Mouse (Mus musculus) hindbrain, embryonic 10.5 days (tissue): ENCODE results near the gene Arid3b. TPM values are rescaled to one million over a fixed set of nuclear protein-coding genes. Genes with fewer than 3 reads are reported as not detected.
"Not testable (repeated sequence)": the region's sequence is repeated elsewhere in the genome, so short reads cannot be mapped to it uniquely, and the experiment has no call there.

ENCODE experiments used
- DNase-seq: peaks from one replicate; pipeline ENCODE4 v3.0.0-alpha.2; 2017; ENCODE audit warnings: low spot score
- H3K27ac ChIP-seq: fragments of 300-500 bp; sonication (generic); 2 replicates; pipeline ENCODE4 v1.5.1; 2016; ENCODE audit warnings: mild to moderate bottlenecking, moderate library complexity
- H3K27me3 ChIP-seq: fragments of 300-500 bp; sonication (generic); 2 replicates; pipeline ENCODE4 v1.6.1; 2016; ENCODE audit warnings: mild to moderate bottlenecking; ENCODE audit not compliant: poor library complexity, insufficient read depth, severe bottlenecking
- H3K36me3 ChIP-seq: fragments of 300-500 bp; sonication (generic); 2 replicates; pipeline ENCODE4 v1.6.1; 2016; ENCODE audit warnings: mild to moderate bottlenecking, moderate library complexity
- H3K4me1 ChIP-seq: fragments of 300-500 bp; sonication (generic); replicated peaks from 2 replicates; pipeline ENCODE4 v1.6.1; 2016; ENCODE audit warnings: mild to moderate bottlenecking
- H3K4me3 ChIP-seq: fragments of 300-500 bp; sonication (generic); 2 replicates; pipeline ENCODE4 v1.5.1; 2016; ENCODE audit warnings: mild to moderate bottlenecking, moderate library complexity
- H3K9me3 ChIP-seq: fragments of 300-500 bp; sonication (generic); 2 replicates; pipeline ENCODE4 v1.6.1; 2016; ENCODE audit warnings: mild to moderate bottlenecking, moderate library complexity
- WGBS: fragments of 180-500 bp; shearing (Covaris S2); methylation state at CpG from one replicate; pipeline ENCODE4 v1.1.7; 2016; 5-methylcytosine and 5-hydroxymethylcytosine counted together
- polyA plus RNA-seq: library from polyadenylated mRNA; unstranded; fragments of >200 nt; fragmentation: Nextera tagmentation; extraction: Ambion mirVana; gene quantifications from 2 replicates; pipeline ENCODE4 v1.2.1, GENCODE M21; 2016

Gene Arid3b
- polyA plus RNA-seq = 42.7 and 57.7 TPM in 2 replicates

DNA sequence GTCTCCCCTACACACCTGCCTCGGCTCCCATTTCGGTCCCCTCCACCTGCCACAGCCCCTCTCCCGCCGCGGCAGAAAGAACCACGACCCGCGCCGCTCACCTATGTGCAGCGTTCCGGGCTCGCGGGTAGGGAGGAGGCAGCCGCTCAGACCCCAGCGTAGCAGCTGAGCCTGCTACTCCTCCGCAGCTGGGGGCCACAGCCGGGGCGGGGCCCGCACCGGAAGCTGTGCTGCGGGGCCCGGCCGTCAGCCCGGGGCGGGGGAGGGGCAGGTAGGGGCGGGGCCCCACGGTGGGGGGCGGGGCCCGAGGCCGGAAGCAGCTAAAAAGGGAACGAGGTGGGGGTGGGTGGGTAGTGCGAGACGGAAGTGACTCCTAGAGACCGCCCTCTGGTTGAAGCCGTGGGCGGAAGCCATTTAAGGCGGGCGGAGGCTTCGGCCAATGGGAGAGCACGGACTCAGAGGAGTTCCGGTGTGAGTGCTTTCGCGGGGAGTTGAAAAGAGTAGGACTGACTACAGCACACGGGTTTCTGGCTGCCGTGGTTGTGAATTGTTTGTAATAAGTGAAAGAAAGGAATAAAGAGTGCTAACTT lies at the start of gene Arid3b:
TSS of gene Arid3b (minus strand) at position 213 of the 590 bp plus-strand sequence.
- DNase-seq = peak; percentile 96
- Histone ChIP-seq H3K27me3 (no peaks in the 10 kb centered on the region), H3K4me1 (peaks cover 48% of the 10 kb centered on the region), H3K27ac (peak within 1 kb of the TSS; percentile 92), H3K9me3 (no peaks in the 10 kb centered on the region), H3K36me3 (peaks cover 14% of the 10 kb centered on the region), H3K4me3 (peak within 1 kb of the TSS; percentile 85)
- under 1% methylated on average over 43 of the region's 45 CpGs for WGBS

DNA sequence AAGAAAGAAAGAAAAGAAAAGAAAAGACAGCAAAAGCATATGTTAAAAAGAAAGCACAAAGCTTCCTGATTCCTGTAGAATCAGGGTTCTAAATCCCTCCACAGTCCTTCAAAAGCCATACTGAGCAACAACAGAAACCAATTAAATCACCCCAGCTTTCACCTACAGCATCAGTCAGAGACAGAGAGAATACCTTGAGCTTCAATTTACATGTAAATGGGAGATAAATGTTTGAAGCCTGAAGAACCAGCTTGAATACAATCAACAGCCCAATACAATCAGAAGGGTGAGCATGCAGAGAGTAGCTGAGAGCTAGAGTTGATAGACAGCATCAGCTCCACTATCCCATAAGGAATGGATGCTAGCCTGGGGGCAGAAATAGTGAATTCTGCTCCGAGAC lies 46.8 kb upstream of the Arid3b start:
- Histone ChIP-seq H3K27me3 (no peaks in the 10 kb centered on the region), H3K9me3 (no peaks in the 10 kb centered on the region), H3K27ac (no peak overlapping the region), H3K4me3 (no peak overlapping the region), H3K4me1 (0 out of 2 replicates have a peak, but pooled peaks cover 2% of the 10 kb centered on the region), H3K36me3 (no peaks in the 10 kb centered on the region)
- WGBS = 69% methylated on average over 1 of the region's 1 CpGs
- DNase-seq = no peak

DNA sequence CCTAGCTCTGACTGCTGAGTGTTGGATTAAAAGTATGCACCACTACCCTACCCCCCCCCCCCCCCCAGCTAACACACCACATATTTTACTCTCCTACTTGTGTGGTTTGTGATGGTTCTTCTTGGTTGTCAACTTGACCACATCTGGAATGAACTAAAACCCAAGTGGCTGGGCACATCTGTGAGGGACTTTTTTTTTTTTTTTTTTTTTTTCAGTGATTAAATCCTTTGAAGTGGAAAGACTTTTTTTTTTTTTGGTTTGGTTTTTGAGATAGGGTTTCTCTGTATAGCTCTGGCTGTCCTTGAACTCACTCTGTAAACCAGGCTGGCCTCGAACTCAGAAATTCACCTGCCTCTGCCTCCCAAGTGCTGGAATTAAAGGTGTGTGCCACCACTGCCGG lies 45.2 kb upstream of the Arid3b start:
- not testable (repeated sequence) for H3K4me3 ChIP-seq, H3K36me3 ChIP-seq, DNase-seq, H3K4me1 ChIP-seq, H3K9me3 ChIP-seq, H3K27me3 ChIP-seq, H3K27ac ChIP-seq
- WGBS = 92% methylated on average over 2 of the region's 2 CpGs

DNA sequence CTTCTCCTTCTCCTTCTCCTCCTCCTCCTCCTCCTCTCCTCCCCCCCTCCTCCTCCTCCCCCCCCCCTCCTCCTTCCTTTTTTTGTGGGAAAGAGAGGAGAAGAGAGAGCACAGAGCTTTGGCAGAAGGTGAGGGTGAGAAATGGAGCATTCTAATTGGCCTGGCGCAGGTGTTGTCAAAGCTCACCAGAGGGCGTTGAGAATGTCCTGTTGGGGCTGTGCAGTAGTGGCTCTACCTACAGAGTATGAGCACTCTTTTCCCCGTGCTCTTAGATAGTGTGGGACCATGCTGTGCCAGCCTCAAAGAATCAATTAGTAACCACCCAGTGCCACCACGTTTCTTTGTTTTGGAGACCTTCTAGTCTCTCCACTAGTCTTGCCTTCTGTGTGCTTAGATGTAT lies 43.7 kb upstream of the Arid3b start:
- H3K36me3 ChIP-seq = no peaks in the 10 kb centered on the region
- WGBS = 20% methylated on average over 4 of the region's 4 CpGs
- 0 out of 2 replicates have a peak, but pooled peaks cover 2% of the 10 kb centered on the region for H3K4me1 ChIP-seq
- DNase-seq = no peak
- no peak overlapping the region for H3K27ac ChIP-seq
- no peak overlapping the region for H3K4me3 ChIP-seq
- no peaks in the 10 kb centered on the region for H3K9me3 ChIP-seq
- H3K27me3 ChIP-seq = no peaks in the 10 kb centered on the region

DNA sequence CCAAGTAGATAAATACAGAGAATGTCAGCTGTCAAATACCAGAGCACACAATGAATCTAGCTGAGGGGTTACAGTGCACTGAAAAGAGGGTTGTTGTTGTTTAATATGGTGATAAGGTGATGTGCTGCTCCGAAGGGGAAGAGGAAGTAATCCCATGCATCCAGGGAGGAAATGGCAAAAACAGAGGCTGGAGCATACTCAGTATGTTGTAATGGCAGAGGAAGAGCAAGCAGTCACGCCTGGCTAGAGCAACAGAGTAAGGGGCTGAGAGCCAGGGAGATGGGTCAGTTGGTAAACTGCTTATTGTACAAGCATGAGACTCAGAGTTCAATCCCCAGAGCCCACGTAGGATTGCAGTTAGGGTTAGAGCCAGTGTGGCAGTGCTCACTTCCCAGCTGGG lies 42.6 kb upstream of the Arid3b start:
- H3K4me1 ChIP-seq = 0 out of 2 replicates have a peak, but pooled peaks cover 2% of the 10 kb centered on the region
- no peak overlapping the region for H3K27ac ChIP-seq
- no peaks in the 10 kb centered on the region for H3K36me3 ChIP-seq
- DNase-seq = no peak
- no peaks in the 10 kb centered on the region for H3K27me3 ChIP-seq
- no peak overlapping the region for H3K4me3 ChIP-seq
- H3K9me3 ChIP-seq = no peaks in the 10 kb centered on the region
- WGBS = 61% methylated on average over 3 of the region's 3 CpGs

DNA sequence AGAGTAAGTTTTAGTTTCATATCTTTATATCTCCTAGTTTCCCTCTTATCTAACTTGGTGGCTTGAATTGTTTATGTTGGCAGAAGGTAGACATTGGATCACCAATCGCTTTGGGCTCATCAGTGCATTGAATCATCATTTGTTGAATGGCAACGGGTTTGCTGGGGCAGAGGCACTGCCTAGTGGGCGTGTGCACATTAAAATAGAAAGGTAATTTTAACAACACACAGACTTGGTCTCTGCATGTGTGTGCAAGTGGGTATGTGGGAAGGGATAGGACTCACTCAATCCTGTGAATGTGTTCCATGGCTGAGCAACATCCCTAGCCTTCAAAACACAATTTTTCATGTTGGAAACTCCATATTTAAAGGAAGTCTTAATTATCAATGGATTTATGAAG lies 38.4 kb upstream of the Arid3b start:
- H3K4me3 ChIP-seq = no peak overlapping the region
- 87% methylated on average over 3 of the region's 3 CpGs for WGBS

DNA sequence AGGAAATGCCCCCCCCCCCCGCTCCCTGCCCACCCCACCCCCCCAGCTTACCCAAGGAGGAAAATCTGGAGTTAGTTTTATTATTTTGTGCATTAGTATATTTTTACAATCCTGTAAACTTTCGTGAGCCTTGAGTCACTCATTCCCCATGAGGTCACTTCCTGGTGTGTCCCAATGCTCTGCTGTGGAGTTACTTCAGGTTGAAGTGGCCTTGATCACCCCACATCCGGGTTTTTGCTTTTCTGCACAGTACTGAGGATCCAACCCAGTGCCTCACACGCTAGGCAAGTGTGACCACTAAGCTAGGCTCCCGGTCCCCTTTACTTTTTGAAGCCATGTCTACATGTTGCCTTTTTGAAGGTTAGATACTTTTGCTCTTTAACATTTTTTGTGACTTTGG lies 37.5 kb upstream of the Arid3b start:
- Histone ChIP-seq H3K9me3 (no peaks in the 10 kb centered on the region), H3K27ac (no peak overlapping the region), H3K27me3 (no peaks in the 10 kb centered on the region), H3K4me3 (no peak overlapping the region), H3K36me3 (no peaks in the 10 kb centered on the region), H3K4me1 (no peaks in the 10 kb centered on the region)
- no peak for DNase-seq
- 79% methylated on average over 5 of the region's 5 CpGs for WGBS

More for the DNA sequence above, 38.4 kb upstream of the Arid3b start:
- H3K4me1 ChIP-seq = no peaks in the 10 kb centered on the region
- no peaks in the 10 kb centered on the region for H3K9me3 ChIP-seq
- no peak for DNase-seq
- H3K27ac ChIP-seq = no peak overlapping the region
- H3K27me3 ChIP-seq = no peaks in the 10 kb centered on the region
- no peaks in the 10 kb centered on the region for H3K36me3 ChIP-seq

DNA sequence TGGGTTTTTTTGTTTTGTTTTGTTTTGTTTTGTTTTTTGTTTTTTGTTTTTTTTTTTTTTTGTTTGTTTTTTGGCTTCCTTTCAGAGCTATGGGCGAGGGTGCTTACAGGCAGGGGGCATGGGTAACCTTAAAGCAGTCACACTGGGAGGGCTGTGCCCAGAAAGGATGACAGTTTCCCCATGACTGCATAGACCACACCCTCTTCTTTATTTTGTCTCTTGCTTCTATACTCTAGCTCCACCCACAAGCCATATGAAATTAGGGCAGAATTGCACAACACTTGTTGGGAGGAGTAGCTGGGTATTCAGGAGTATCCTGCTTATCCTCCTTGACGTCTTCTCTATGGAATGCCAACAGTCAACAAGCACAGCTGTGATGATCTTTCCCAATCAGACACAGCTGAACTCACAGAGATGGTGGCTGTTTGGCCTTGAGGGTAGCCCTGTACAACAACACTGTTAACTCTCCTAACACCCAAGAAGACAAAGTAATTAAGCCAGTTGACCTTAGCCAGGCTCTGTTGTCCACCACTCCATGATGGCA lies 33.8 kb upstream of the Arid3b start:
- Histone ChIP-seq H3K4me1 (no peaks in the 10 kb centered on the region), H3K9me3 (no peaks in the 10 kb centered on the region), H3K27me3 (no peaks in the 10 kb centered on the region), H3K27ac (no peak overlapping the region), H3K4me3 (no peak overlapping the region), H3K36me3 (no peaks in the 10 kb centered on the region)
- 38% methylated on average over 2 of the region's 2 CpGs for WGBS
- no peak for DNase-seq

DNA sequence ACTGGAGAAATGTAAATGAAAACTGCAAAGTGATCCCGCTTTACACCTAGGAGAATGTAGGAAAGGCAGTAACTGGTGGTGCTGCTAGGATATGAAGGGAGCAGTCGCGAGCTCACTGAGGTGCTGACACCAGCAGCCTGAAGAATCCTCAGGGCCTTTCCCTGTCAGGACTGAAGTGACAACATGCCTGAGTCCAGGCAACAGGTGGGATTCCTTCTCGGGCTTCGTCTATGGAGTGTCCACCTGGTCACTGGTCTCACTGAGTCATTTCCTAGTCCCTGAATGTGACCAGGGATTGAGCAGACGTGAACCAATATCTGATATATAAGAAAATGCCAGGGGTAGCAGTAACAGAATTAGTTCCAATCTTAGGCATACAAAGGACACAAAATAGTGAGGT lies 32.2 kb upstream of the Arid3b start:
- Histone ChIP-seq H3K36me3 (no peaks in the 10 kb centered on the region), H3K27me3 (no peaks in the 10 kb centered on the region), H3K4me3 (no peak overlapping the region), H3K4me1 (no peaks in the 10 kb centered on the region), H3K9me3 (no peaks in the 10 kb centered on the region), H3K27ac (no peak overlapping the region)
- no peak for DNase-seq
- 82% methylated on average over 6 of the region's 6 CpGs for WGBS

DNA sequence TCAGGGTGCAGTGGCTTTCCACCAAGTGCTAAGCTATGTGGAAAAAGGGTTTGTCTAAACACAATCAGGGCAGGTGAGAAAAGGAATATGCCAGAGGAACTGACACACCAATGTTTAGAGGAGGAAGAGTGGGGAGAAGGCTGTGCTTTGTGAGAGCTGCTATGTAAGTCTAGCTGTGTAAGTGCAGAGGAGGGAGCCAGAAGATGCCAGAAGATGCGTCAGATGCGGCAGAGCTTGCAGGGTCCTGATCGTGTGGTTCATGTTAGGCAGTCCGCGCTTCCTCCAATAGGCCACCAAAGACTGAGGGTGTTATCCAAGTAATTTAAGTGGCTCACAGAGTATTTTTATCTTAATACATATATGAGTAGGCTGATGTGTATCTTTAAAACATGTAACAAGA lies 31.3 kb upstream of the Arid3b start:
- Histone ChIP-seq H3K27me3 (no peaks in the 10 kb centered on the region), H3K27ac (no peak overlapping the region), H3K4me3 (no peak overlapping the region), H3K36me3 (no peaks in the 10 kb centered on the region), H3K9me3 (no peaks in the 10 kb centered on the region), H3K4me1 (no peaks in the 10 kb centered on the region)
- DNase-seq = no peak
- WGBS = 84% methylated on average over 5 of the region's 5 CpGs

DNA sequence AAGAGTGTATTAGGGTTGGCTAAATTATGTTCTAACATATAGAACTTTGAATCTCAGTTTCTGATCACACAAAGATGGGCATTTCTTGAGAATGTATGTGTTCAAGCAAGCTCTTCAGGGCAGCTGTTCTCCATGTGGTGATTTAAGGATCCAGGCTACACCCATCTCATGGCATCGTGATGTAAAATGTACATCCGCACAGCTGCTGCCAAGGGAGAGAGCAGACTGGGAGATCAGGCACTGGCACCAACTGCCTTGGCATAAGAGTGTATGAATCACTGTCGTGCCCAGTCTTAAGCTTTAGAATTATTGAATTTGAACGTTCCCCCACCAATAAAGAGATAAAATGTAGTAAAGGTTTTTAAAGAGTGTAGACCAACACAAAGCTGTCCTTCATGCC lies 30.6 kb upstream of the Arid3b start:
- Histone ChIP-seq H3K4me1 (no peaks in the 10 kb centered on the region; the same call in 1 of the 2 replicates), H3K27ac (no peak overlapping the region), H3K9me3 (no peaks in the 10 kb centered on the region), H3K36me3 (no peaks in the 10 kb centered on the region), H3K27me3 (no peaks in the 10 kb centered on the region), H3K4me3 (no peak overlapping the region)
- 87% methylated on average over 4 of the region's 4 CpGs for WGBS
- no peak for DNase-seq

DNA sequence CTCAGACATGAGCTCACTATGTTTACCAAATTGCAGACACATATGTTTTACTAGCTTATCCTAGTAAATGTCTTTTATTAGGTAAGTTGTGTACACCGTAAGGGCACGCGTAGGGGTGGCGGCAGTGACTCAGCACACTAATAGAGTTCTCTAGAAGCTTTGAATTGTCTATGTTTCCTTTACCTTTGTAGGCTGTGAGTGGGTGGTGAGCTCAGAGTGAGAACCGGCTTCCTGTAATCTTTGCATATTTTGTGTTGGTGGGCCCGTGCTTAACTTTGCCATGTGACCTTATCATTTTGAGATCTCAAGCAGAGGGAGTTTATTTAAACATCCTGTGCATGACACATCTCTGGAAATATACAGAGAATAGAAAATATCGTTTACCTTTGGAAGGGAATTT lies 29.9 kb upstream of the Arid3b start:
- no peaks in the 10 kb centered on the region; the same call in 1 of the 2 replicates for H3K4me1 ChIP-seq
- no peaks in the 10 kb centered on the region for H3K36me3 ChIP-seq
- WGBS = 93% methylated on average over 7 of the region's 7 CpGs
- DNase-seq = no peak
- H3K27me3 ChIP-seq = no peaks in the 10 kb centered on the region
- no peaks in the 10 kb centered on the region for H3K9me3 ChIP-seq
- no peak overlapping the region for H3K27ac ChIP-seq
- no peak overlapping the region for H3K4me3 ChIP-seq

DNA sequence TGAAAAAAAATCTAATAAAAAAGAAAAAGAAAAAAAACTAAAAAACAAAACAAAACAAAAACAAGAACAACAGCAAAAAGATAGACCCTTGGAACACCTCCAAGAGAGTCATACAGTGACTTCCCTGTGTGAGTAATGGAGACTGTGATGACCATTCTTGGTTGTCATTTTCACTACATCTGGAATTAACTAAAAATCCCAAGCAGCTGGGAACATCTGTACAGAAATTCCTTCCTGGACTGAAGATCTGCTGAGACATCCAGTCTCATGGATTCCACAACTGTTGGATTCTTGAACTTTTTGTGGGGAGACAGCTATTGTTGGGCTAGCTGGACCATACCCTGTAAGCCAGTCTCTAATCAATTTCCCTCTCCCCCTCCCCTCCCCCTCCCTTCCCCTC lies 27.7 kb upstream of the Arid3b start:
- no peaks in the 10 kb centered on the region for H3K9me3 ChIP-seq
- no peak overlapping the region for H3K4me3 ChIP-seq
- no peak overlapping the region for H3K27ac ChIP-seq
- no peaks in the 10 kb centered on the region for H3K27me3 ChIP-seq
- H3K4me1 ChIP-seq = no peaks in the 10 kb centered on the region; the same call in 1 of the 2 replicates
- no peaks in the 10 kb centered on the region for H3K36me3 ChIP-seq
- no peak for DNase-seq
